In the genomic region with DNA sequence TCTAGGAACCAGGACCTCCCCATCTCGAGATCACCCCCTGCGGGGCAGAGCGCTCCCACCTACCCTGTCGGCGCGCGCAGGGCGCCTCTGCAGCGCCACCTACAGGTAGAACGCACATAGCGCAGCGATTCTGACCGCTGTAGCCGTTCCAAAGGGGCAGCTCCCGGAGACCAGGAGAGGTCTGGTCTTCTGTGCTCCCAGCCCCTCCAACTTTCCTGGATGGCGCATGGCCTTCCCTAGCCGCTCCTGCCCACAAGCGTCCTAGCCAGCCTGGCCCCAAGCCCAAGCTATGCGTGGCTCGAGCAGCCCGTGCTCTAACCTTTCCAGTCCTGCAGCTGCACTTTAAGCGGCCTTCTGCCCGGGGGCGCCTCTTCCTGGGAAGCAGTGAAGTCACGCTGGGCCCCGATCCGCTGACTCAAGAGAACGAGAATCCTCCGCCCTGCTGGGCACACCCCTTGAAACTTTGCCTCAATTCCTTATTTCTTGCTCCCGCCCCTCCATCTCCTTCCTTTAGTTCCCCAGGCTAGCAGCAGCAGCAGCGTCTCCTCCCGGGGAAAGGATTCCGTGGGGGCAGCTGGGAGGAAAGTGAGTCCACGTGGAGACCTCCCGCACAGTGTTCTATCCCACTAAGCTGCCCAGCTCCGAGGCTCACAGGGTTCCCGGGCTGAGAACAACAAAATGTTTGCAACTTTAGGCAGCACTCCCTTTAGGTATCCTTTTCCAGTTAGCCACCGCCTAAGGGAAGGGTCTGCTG, we compare ENCODE assay signal across 7 mouse cellular contexts. TPM values are rescaled to one million over a fixed set of nuclear protein-coding genes. Genes with fewer than 3 reads are reported as not detected.
DNase-seq lines count a peak whose midpoint lies in the region; ATAC-seq lines count a peak whose summit lies in the region.

Gene Elf4 (minus strand): TSS at position 379 of the 754 bp plus-strand sequence.

- H3K9ac ChIP-seq in midbrain, embryonic 11.5 days (ENCODE audit: low read length): peak within 1 kb of the TSS; percentile 58

- WGBS in midbrain, embryonic 11.5 days: 13% methylated on average over 37 of the region's 38 CpGs

- H3K9me3 ChIP-seq in midbrain, embryonic 11.5 days (ENCODE audit: control insufficient read depth, low read length): no peaks in the 10 kb centered on the region

- H3K27ac ChIP-seq in midbrain, embryonic 11.5 days (ENCODE audit: low read depth, low read length): no peak within 1 kb of the TSS

- intact Hi-C loops in left cerebral cortex, postnatal 36 days (cut with DNase I): no loop called here

- ATAC-seq in inflammation-experienced regulatory T-cells, adult 6 months: peak; percentile 64
- peak; percentile 90 for ATAC-seq in midbrain, embryonic 11.5 days (ENCODE audit: low FRiP score)

- H3K4me2 ChIP-seq in midbrain, embryonic 11.5 days: peak within 1 kb of the TSS; percentile 49

- H3K27me3 ChIP-seq in midbrain, embryonic 11.5 days (ENCODE audit: control insufficient read depth, insufficient read depth, low read length): no peaks in the 10 kb centered on the region

- DNase-seq in ZHBTc4 (ENCODE audit: low read depth, low spot score): peak; percentile 86
- DNase-seq in cerebellum, postnatal 36 days: peak; percentile 43 to 45
- DNase-seq in gastrocnemius, postnatal 25 days: peak; percentile 59
- DNase-seq in left cerebral cortex, postnatal 36 days (ENCODE audit: low spot score in 2 of 2): peak; percentile 25 to 29
- DNase-seq in midbrain, embryonic 11.5 days (ENCODE audit: low spot score, missing footprints): peak; percentile 98
- peak; percentile 38 for DNase-seq in skeletal muscle tissue, adult 2 months (ENCODE audit: low read depth, low spot score)

- no peaks in the 10 kb centered on the region for H3K4me1 ChIP-seq in midbrain, embryonic 11.5 days (ENCODE audit: control insufficient read depth, insufficient read depth, low read length)

- H3K36me3 ChIP-seq in midbrain, embryonic 11.5 days (ENCODE audit: control insufficient read depth, insufficient read depth, low read length): no peaks in the 10 kb centered on the region

- H3K4me3 ChIP-seq in midbrain, embryonic 11.5 days (ENCODE audit: low read depth, low read length): peak within 1 kb of the TSS; percentile 27

RNA-seq across cellular contexts. Expression of gene Elf4, which starts in this region (rescaled TPM):
- 1 to 10 TPM; 2.1 to 2.5 TPM for total RNA-seq in gastrocnemius, postnatal 25 days (2021)
- 10 to 100 TPM; 26.8 to 32.6 (median 28.2) TPM for polyA plus RNA-seq in inflammation-experienced regulatory T-cells, adult 6 months (2017; shearing (Covaris generic))
- 1 to 10 TPM in 1 of 2 experiments, under 1 TPM in 1; 0.99 to 1.1 TPM for total RNA-seq in left cerebral cortex, postnatal 36 days (2021)
- 2.0 and 2.2 TPM in 2 replicates for polyA plus RNA-seq in midbrain, embryonic 11.5 days (2014; fragmentation: Nextera tagmentation; extraction: Ambion mirVana)

Comparison
In these comparisons a context has a peak if more than half of its experiments do, and no peak if none do; other contexts are left out.
1. DNase-seq: peak in every context shown above with its lines; median percentile 98 in midbrain, embryonic 11.5 days; 86 in ZHBTc4; 59 in gastrocnemius, postnatal 25 days; 44 in cerebellum, postnatal 36 days; 38 in skeletal muscle tissue, adult 2 months; 27 in left cerebral cortex, postnatal 36 days.